Mouse (Mus musculus) forebrain, embryonic 10.5 days (tissue): ENCODE data around the gene Tollip. TPM values are rescaled to one million over a fixed set of nuclear protein-coding genes. Genes with fewer than 3 reads are reported as not detected.
A peak's percentile ranks its signal among the peaks of the same experiment; 100 is the strongest.

Source experiments
- DNase-seq: peaks from one replicate; pipeline ENCODE4 v3.0.0-alpha.2; 2017; ENCODE audit warnings: low spot score; ENCODE audit errors: extremely low spot score
- H3K27ac ChIP-seq: fragments of 300-500 bp; sonication (generic); 2 replicates; pipeline ENCODE4 v1.5.1; 2016; ENCODE audit warnings: mild to moderate bottlenecking
- H3K27me3 ChIP-seq: fragments of 300-500 bp; sonication (generic); 2 replicates; pipeline ENCODE4 v1.6.1; 2016; ENCODE audit warnings: mild to moderate bottlenecking; ENCODE audit not compliant: poor library complexity, severe bottlenecking
- H3K36me3 ChIP-seq: fragments of 300-500 bp; sonication (generic); replicated peaks from 2 replicates; pipeline ENCODE4 v1.6.1; 2016; ENCODE audit warnings: mild to moderate bottlenecking, moderate library complexity
- H3K4me1 ChIP-seq: fragments of 300-500 bp; sonication (generic); 2 replicates; pipeline ENCODE4 v1.6.1; 2016
- H3K4me3 ChIP-seq: fragments of 300-500 bp; sonication (generic); 2 replicates; pipeline ENCODE4 v1.5.1; 2016; ENCODE audit warnings: mild to moderate bottlenecking, moderate library complexity
- H3K9me3 ChIP-seq: fragments of 300-500 bp; sonication (generic); 2 replicates; pipeline ENCODE4 v1.6.1; 2016; ENCODE audit warnings: mild to moderate bottlenecking, moderate library complexity
- WGBS: fragments of 180-500 bp; shearing (Covaris S2); methylation state at CpG from one replicate; pipeline ENCODE4 v1.1.7; 2016; 5-methylcytosine and 5-hydroxymethylcytosine counted together
- polyA plus RNA-seq: library from polyadenylated mRNA; unstranded; fragments of >200 nt; fragmentation: Nextera tagmentation; extraction: Ambion mirVana; gene quantifications from 2 replicates; pipeline ENCODE4 v1.2.1, GENCODE M21; 2016

The Tollip gene
- 51.2 and 53.2 TPM in 2 replicates for polyA plus RNA-seq

DNA sequence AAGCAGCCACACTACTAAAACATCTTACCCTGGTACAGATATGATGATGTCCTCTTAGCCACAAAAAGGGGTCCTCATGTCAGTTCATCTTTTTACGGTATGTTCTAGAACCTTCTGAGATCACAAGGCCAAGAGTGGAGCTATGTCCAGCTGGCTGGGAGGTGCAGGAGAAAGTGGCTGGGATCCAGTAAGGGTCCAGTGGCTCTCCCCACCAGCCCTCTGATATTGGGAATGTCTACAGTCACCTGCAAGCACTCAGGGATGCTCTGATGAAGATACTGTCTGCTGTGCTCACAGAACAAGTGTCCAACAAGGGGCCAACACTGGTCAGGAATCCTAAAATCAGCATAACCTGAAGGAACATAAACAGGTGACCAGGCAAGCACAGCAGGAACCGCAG, at the start of gene Tollip:
Tollip (minus strand) TSS at position 101 of the 400 bp plus-strand sequence.
- Histone ChIP-seq H3K27ac (no peak within 1 kb of the TSS), H3K27me3 (no peaks in the 10 kb centered on the region), H3K9me3 (no peaks in the 10 kb centered on the region), H3K4me3 (no peak within 1 kb of the TSS), H3K36me3 (no peaks in the 10 kb centered on the region), H3K4me1 (no peaks in the 10 kb centered on the region)
- WGBS, result 90% methylated on average over 2 of the region's 2 CpGs
- no peak for DNase-seq

DNA sequence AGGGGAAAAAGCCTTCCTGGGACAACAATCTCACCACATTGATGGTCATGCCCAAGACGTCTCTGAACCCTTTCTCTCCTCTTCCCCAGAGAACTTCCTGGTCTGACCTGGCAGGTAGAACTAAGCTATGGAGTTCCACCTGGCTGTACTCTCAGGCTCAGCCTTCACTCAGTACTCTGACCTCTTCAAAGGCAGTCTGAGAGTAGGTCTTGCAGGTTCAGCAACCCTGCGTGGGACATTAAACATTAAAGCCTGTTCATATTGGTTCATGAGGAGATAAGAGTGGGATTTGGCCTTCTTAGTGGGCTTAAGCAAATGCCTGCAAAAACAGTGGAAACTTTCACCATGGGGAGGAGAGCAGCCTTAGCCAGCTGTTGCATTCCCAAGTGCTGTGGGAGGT, 48.0 kb upstream of the Tollip start:
- DNase-seq, result no peak
- Histone ChIP-seq H3K4me1 (peaks cover 56% of the 10 kb centered on the region), H3K36me3 (peaks cover 11% of the 10 kb centered on the region; the same call in 1 of the 2 replicates), H3K27ac (no peak overlapping the region), H3K9me3 (no peaks in the 10 kb centered on the region), H3K27me3 (no peaks in the 10 kb centered on the region), H3K4me3 (no peak overlapping the region)
- 82% methylated on average over 2 of the region's 2 CpGs for WGBS

DNA sequence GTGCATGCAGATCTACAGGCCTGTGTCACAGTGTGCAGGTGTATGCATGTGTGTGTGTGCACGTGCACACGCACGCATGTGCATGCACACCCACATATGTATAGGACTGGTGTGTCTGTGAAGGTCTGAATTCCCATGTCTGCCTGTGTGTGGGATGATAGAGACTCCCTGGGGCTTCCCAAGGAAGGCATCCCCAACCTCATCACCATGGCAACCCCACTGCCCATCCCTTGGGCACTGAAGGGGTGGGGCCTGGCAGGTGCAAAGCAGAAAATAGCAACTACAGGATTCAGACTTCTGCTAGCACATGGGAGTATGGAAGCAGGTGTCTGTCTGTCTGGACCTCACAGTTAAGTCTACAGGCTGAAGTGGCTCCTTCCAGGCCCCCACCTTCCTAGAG, 44.2 kb upstream of the Tollip start:
- Histone ChIP-seq H3K27ac (no peak overlapping the region), H3K4me3 (no peak overlapping the region), H3K4me1 (peaks cover 36% of the 10 kb centered on the region), H3K27me3 (no peaks in the 10 kb centered on the region), H3K36me3 (peaks cover 11% of the 10 kb centered on the region; the same call in 1 of the 2 replicates), H3K9me3 (no peaks in the 10 kb centered on the region)
- DNase-seq, result no peak
- WGBS, result 93% methylated on average over 3 of the region's 3 CpGs

DNA sequence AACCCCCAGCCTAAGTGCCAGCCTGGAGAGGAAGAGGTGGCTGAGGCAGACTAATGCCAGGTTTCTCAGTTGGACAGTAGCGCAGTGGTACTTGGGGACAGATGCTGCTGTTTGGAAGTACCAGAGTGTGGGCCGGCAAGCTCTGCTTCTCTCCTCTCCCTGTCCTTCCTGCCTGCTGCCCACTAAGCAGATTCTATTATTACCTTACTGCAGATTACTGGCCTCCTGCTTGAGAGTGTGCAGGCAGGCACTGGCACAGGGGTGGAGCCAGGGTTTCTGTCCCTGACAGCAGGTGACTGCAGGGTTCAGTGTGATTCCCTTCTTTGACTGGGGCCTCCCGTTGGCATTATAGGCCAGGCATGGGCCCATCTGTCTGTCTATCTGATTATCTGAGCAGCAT, 43.2 kb upstream of the Tollip start:
- peaks cover 11% of the 10 kb centered on the region; the same call in 1 of the 2 replicates for H3K36me3 ChIP-seq
- no peaks in the 10 kb centered on the region for H3K27me3 ChIP-seq
- no peak for DNase-seq
- H3K4me3 ChIP-seq, result no peak overlapping the region
- H3K27ac ChIP-seq, result no peak overlapping the region
- H3K9me3 ChIP-seq, result no peaks in the 10 kb centered on the region
- 87% methylated on average over 3 of the region's 3 CpGs for WGBS
- H3K4me1 ChIP-seq, result peaks cover 34% of the 10 kb centered on the region

DNA sequence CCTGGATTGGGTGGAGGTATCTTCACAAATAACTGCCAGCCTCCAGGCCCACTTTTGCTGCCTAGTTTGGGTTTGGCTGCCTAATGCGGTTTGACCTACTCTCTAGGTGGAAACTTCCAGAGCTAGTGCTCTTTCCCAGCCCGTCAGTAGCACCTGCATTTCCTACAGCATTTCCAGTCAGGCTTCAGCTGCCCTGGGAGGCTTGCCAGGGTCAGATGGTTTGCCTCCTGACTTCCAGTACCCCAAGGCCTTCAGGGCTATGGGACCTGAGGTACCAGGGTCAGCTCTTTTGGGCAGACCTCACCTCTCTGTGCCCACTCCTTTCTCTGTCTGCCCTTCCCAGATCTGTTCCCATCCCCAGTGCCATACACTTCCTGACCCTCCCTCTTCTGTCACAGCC, 42.6 kb upstream of the Tollip start:
- Histone ChIP-seq H3K27ac (no peak overlapping the region), H3K27me3 (no peaks in the 10 kb centered on the region), H3K4me1 (peaks cover 38% of the 10 kb centered on the region), H3K36me3 (peaks cover 11% of the 10 kb centered on the region; the same call in 1 of the 2 replicates), H3K9me3 (no peaks in the 10 kb centered on the region), H3K4me3 (no peak overlapping the region)
- DNase-seq, result no peak
- 94% methylated on average over 2 of the region's 2 CpGs for WGBS

DNA sequence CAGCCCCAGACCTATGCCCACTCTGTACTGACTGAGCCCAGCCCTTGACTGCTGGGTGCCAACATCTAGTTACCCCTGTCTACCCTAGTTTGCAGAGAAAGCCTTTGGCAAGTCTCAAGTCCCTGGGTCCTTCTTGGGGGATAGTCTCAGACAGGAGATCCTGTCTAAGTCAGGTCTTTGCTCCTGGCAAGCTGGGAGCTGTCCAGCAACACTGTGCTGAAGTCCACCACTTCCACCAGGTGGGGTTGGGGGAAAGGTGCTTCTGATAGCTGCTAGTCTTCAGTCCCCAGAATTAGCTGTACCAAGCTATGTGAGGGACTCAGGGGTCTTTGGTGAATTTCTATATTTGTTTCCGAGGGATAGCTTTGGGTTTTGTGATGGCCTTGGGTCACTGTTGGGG, 40.8 kb upstream of the Tollip start:
- no peaks in the 10 kb centered on the region for H3K36me3 ChIP-seq
- no peaks in the 10 kb centered on the region for H3K9me3 ChIP-seq
- no peaks in the 10 kb centered on the region for H3K27me3 ChIP-seq
- WGBS, result 77% methylated on average over 1 of the region's 1 CpGs
- DNase-seq, result no peak
- no peak overlapping the region for H3K4me3 ChIP-seq
- H3K4me1 ChIP-seq, result peaks cover 48% of the 10 kb centered on the region
- H3K27ac ChIP-seq, result no peak overlapping the region

DNA sequence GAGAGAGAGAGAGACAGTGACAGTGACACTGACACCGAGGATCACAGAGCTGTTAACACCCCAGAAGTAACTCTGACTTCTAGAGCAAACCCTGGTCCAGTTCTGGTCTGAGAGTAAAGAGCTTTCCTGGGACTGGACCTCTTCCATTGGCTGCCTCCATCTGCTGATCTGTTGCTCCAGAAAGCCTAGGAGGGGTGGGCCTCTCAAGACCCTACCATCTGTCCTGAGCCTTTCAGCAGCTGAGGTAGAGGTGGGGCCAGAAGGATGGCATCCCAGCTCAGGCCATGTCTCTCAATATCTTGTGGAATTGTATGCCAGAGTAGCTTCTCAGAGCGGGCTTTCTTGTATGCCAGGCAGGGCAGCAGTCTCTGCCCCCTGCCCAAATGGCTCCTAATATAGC, 39.9 kb upstream of the Tollip start:
- no peak overlapping the region for H3K4me3 ChIP-seq
- WGBS, result 81% methylated on average over 2 of the region's 2 CpGs
- no peaks in the 10 kb centered on the region for H3K27me3 ChIP-seq
- peaks cover 53% of the 10 kb centered on the region for H3K4me1 ChIP-seq
- H3K9me3 ChIP-seq, result no peaks in the 10 kb centered on the region
- no peak for DNase-seq
- H3K27ac ChIP-seq, result no peak overlapping the region
- no peaks in the 10 kb centered on the region; the same call in 1 of the 2 replicates for H3K36me3 ChIP-seq

DNA sequence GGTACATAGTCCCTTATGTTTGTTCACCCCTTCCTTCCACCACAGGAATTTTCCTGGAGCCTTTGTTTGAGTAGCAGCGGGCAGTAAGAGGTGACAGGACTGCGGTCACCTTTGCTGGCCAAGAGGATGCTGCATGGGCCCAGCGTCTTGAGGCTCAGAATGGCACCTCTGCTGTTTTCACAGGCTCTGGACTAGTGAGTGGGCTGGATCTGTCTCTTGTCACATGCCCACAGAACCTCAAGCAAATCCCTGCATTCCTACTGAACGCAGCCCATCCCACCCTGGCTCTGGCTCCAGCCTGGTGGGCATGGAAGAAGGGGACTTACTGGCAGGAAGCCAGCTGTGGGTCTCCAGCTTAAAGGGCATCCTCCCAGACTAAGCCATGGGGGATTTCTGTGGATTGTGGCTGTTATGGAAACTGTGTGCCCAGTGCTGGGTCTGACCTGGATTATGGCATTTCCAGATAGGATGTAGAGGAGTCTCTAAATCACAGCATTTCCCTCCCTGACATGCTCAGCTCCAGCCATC, 39.3 kb upstream of the Tollip start:
- H3K27ac ChIP-seq, result no peak overlapping the region
- no peak for DNase-seq
- peaks cover 4% of the 10 kb centered on the region; the same call in 1 of the 2 replicates for H3K36me3 ChIP-seq
- WGBS, result 88% methylated on average over 4 of the region's 4 CpGs
- no peaks in the 10 kb centered on the region for H3K9me3 ChIP-seq
- H3K27me3 ChIP-seq, result no peaks in the 10 kb centered on the region
- peaks cover 52% of the 10 kb centered on the region for H3K4me1 ChIP-seq
- no peak overlapping the region for H3K4me3 ChIP-seq

DNA sequence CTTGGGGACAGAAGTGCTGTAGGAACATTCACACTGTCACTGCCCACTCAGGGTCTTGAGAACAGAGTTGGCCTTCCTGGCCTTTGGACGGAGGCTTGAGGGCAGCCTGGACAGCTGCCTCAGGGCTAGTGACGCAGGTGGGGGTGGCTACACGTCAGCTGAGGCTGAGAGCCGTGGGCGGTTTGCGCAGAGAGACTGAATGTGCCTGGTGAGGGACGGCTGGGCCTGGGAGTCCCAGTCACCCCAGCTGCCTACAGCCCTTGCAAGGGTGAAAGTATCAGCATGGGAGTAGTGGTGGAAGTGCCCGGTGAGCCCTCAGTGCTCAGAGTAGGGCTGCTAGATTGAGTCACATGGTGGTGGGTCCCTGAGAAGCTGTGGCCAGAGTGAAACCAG, 37.9 kb upstream of the Tollip start:
- no peaks in the 10 kb centered on the region; the same call in 1 of the 2 replicates for H3K9me3 ChIP-seq
- H3K27ac ChIP-seq, result no peak overlapping the region
- H3K4me3 ChIP-seq, result no peak overlapping the region
- H3K36me3 ChIP-seq, result peaks cover 15% of the 10 kb centered on the region
- peaks cover 13% of the 10 kb centered on the region for H3K27me3 ChIP-seq
- H3K4me1 ChIP-seq, result peaks cover 48% of the 10 kb centered on the region
- no peak for DNase-seq
- WGBS, result 84% methylated on average over 8 of the region's 8 CpGs

DNA sequence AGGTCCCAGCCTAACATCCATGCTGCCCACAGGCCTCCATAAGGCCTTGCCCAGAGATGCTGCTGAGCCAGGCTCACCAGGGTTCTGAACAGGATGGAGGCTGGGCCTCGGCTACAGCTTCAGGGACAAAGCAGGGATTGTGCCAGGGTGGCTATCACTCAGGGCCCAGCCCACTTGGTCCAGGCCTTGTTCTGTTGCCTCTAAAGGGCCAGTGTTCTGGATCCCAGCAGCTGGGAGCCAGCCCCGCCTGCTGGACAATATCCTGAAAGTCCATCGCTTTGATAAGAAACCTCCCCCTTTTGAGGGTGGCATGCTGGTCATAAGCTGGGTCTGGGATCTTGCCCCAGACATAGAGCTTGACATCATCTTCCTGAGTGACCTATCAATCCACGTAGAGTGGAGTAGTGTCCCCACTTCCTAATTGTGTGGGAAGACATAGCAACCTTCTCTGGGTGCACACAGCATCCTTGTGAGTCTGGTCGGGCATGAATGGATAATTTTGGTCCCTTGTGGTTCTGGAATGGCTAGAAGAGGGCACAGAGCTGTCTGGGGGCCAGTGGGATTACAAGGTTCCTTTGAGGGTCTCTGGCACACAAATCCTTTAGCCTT, 37.4 kb upstream of the Tollip start:
- no peak overlapping the region for H3K4me3 ChIP-seq
- peaks cover 15% of the 10 kb centered on the region for H3K36me3 ChIP-seq
- H3K4me1 ChIP-seq, result peaks cover 47% of the 10 kb centered on the region
- H3K9me3 ChIP-seq, result no peaks in the 10 kb centered on the region; the same call in 1 of the 2 replicates
- no peak for DNase-seq
- WGBS, result 75% methylated on average over 5 of the region's 5 CpGs
- H3K27me3 ChIP-seq, result peaks cover 18% of the 10 kb centered on the region
- H3K27ac ChIP-seq, result no peak overlapping the region

DNA sequence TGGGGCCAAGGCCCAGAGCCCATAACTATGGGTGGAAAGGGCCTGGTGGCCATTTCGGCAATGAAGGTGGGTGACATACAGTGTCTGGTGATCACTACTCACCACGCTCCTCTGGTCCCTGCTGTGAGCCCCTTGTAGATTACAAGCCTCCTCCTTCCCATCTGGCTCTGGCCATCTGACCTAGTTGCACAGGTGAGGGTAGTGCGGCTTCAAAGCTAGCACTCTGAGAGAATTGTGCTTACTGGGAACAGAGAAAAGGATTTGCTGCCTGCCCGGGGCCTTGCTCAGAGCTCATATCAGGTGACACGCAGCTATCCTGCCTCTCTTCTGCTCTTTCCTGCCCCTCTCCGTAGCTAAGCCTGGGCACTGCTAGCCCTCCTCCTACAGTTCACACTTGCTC, 35.3 kb upstream of the Tollip start:
- no peak overlapping the region for H3K4me3 ChIP-seq
- H3K4me1 ChIP-seq, result peaks cover 62% of the 10 kb centered on the region
- 77% methylated on average over 6 of the region's 6 CpGs for WGBS
- H3K9me3 ChIP-seq, result no peaks in the 10 kb centered on the region; the same call in 1 of the 2 replicates
- H3K27me3 ChIP-seq, result peaks cover 35% of the 10 kb centered on the region
- peaks cover 15% of the 10 kb centered on the region for H3K36me3 ChIP-seq
- DNase-seq, result no peak
- H3K27ac ChIP-seq, result no peak overlapping the region

DNA sequence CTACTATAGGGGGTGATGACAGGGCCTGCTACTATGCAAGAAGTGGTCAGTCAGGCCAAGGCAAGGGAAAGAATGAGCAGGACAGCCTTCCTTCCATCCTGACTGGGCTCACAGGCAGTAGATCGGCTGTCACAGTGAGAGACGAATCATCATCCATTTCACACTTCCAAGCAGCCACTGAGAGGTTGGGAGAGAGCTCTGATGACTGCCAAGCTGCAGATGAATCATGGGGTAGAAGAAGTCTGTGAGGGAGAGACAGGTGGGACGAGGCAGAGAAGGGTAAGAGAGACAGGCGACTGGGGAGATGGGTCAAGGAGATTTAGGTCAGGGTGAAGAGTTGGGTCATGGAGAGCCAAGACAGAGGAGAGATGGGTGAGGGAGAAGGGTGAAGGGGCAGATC, 34.6 kb upstream of the Tollip start:
- Histone ChIP-seq H3K4me3 (no peak overlapping the region), H3K27ac (no peak overlapping the region), H3K36me3 (peaks cover 15% of the 10 kb centered on the region), H3K4me1 (peaks cover 65% of the 10 kb centered on the region), H3K27me3 (peaks cover 42% of the 10 kb centered on the region), H3K9me3 (no peaks in the 10 kb centered on the region; the same call in 1 of the 2 replicates)
- no peak for DNase-seq
- 89% methylated on average over 4 of the region's 4 CpGs for WGBS

DNA sequence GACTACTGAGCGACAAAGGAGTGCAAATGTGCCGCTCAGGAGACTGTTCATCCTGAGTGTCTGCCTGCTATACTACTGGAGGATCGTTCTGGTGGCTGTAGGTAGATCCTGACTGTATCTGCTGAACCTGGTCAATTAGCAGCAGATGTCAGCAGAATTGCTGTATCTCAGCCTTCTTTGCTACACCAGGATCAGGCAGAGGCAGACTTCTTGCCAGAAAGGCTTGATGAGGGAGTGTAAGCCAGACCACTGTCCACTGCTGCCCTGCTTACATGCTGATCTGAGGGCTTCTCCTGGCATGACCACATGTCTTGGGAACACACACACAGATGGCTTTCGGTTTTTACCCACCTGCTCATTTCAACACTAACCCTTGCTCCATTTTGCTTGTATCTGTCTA, 33.5 kb upstream of the Tollip start:
- H3K4me1 ChIP-seq, result peaks cover 65% of the 10 kb centered on the region
- 89% methylated on average over 4 of the region's 4 CpGs for WGBS
- H3K9me3 ChIP-seq, result no peaks in the 10 kb centered on the region; the same call in 1 of the 2 replicates
- no peak for DNase-seq
- peaks cover 15% of the 10 kb centered on the region for H3K36me3 ChIP-seq
- peak overlapping the region; percentile 88; the same call in 1 of the 2 replicates for H3K4me3 ChIP-seq
- H3K27ac ChIP-seq, result peak overlapping the region; percentile 99; the same call in 1 of the 2 replicates
- peaks cover 52% of the 10 kb centered on the region for H3K27me3 ChIP-seq
